In genomic region chr4:73980454-73980853, GRCm38 (mm10) we compare ENCODE assay signal across 26 mouse cellular contexts. TPM values are rescaled to one million over a fixed set of nuclear protein-coding genes. Genes with fewer than 3 reads are reported as not detected.
DNase-seq lines count a peak whose midpoint lies in the region; TF ChIP-seq lines count a peak whose summit lies in the region.
"Had no signal": no experiment of that assay in that cellular context is flagged by ENCODE, and none has a peak within 500 bp of the region (broad histone marks: within the 10 kb centered on the region; RNA-seq: fewer than 3 reads in every experiment).

No protein-coding gene starts in this region.

- intact Hi-C loops in heart, postnatal 25 days (cut with DNase I) = no loop called here

- TF ChIP-seq POLR2A in cerebellum, adult 2 months (IDR thresholded peaks at IDR 0.05; ENCODE audit: borderline replicate concordance, insufficient read depth, low read length) = no peak

- DNase-seq in cerebellum, adult 2 months = peak; percentile 9 to 14
- DNase-seq in cerebellum, adult 11 months = no peak
- peak; percentile 87 for DNase-seq in heart, adult 11 months
- DNase-seq in heart, postnatal 25 days (ENCODE audit: low spot score) = no peak
- DNase-seq in right cerebral cortex, postnatal 4 days = peak; percentile 2
- DNase-seq in right cerebral cortex, postnatal 25 days = no peak
- no peak for DNase-seq in left cerebral cortex, adult 8-10 months (ENCODE audit: low spot score in 2 of 2)
- DNase-seq: adrenal gland, postnatal 36 days; layer of hippocampus, postnatal 36 days; lung, adult 2 months; lung, postnatal 36 days; thymus, postnatal 36 days had no signal

- no peak overlapping the region for H3K4me3 ChIP-seq in cerebellum, adult 2 months (replicated peaks; ENCODE audit: insufficient read depth, low read depth, low read length)
- H3K4me3 ChIP-seq: embryonic facial prominence, embryonic 15.5 days; heart, embryonic 13.5 days; hindbrain, embryonic 10.5 days; limb, embryonic 10.5 days; myocyte; neural tube, embryonic 15.5 days had no signal

- H3K4me1 ChIP-seq in cerebellum, adult 2 months (ENCODE audit: control insufficient read depth, insufficient read depth, low read length) = no peaks in the 10 kb centered on the region
- H3K4me1 ChIP-seq: embryonic facial prominence, embryonic 15.5 days; heart, embryonic 13.5 days; hindbrain, embryonic 10.5 days; limb, embryonic 10.5 days; neural tube, embryonic 15.5 days had no signal

- H3K27ac ChIP-seq in cerebellum, adult 2 months (ENCODE audit: insufficient read depth, low read length) = no peak overlapping the region
- H3K27ac ChIP-seq: embryonic facial prominence, embryonic 15.5 days; heart, embryonic 13.5 days; hindbrain, embryonic 10.5 days; limb, embryonic 10.5 days; neural tube, embryonic 15.5 days had no signal

- TF ChIP-seq CTCF in cerebellum, adult 2 months (IDR thresholded peaks at IDR 0.05; ENCODE audit: borderline replicate concordance, insufficient read depth, low read depth, low read length) = no peak

- 13% methylated on average over 3 of the region's 3 CpGs for WGBS in cerebellum, adult 2 months

- H3K27me3 ChIP-seq in cerebellum, adult 2 months (ENCODE audit: control insufficient read depth, insufficient read depth, low read length) = no peaks in the 10 kb centered on the region
- H3K27me3 ChIP-seq: CH12.LX; embryonic facial prominence, embryonic 15.5 days; heart, embryonic 13.5 days; neural tube, embryonic 15.5 days had no signal

RNA-seq across cellular contexts. Expression of gene 2310002L09Rik, which starts 29.8 kb away (rescaled TPM):
- not detected in 2 replicates for polyA plus RNA-seq in cerebellum, adult 2 months (2012; rRNA removed)
- 10 to 100 TPM; 21.5 to 22.6 TPM for total RNA-seq in heart, postnatal 25 days (2021)
- total RNA-seq in left cerebral cortex, adult 8-10 months (2022) = not detected
- total RNA-seq: adrenal gland, postnatal 36 days; CH12.LX; layer of hippocampus, postnatal 36 days had no signal
- polyA plus RNA-seq: forebrain, embryonic 11.5 days; hindbrain, embryonic 10.5 days; intestine, embryonic 14.5 days; kidney, embryonic 14.5 days; large intestine, adult 2 months; liver, embryonic 11.5 days; midbrain, embryonic 11.5 days; testis, adult 2 months had no signal

RNA-seq across cellular contexts. Expression of gene Frmd3, which starts 32.8 kb away (rescaled TPM):
- 8.1 and 9.0 TPM in 2 replicates for polyA plus RNA-seq in cerebellum, adult 2 months (2012; rRNA removed)
- total RNA-seq in heart, postnatal 25 days (2021) = under 1 TPM; 0.10 to 0.11 TPM
- 1 to 10 TPM; 6.4 to 6.7 (median 6.5) TPM for total RNA-seq in left cerebral cortex, adult 8-10 months (2022)
- total RNA-seq: CH12.LX had no signal
- polyA plus RNA-seq: myocyte had no signal

RNA-seq across cellular contexts. Expression of gene Gm11756, which starts 59.9 kb away (rescaled TPM):
- not detected in 2 replicates for polyA plus RNA-seq in cerebellum, adult 2 months (2012; rRNA removed)
- 1 to 10 TPM; 1.5 to 1.8 TPM for total RNA-seq in heart, postnatal 25 days (2021)
- not detected for total RNA-seq in left cerebral cortex, adult 8-10 months (2022)
- total RNA-seq: adrenal gland, postnatal 36 days; CH12.LX; layer of hippocampus, postnatal 36 days had no signal
- polyA plus RNA-seq: forebrain, embryonic 11.5 days; heart, embryonic 13.5 days; hindbrain, embryonic 10.5 days; intestine, embryonic 14.5 days; kidney, embryonic 14.5 days; large intestine, adult 2 months; limb, embryonic 10.5 days; liver, embryonic 11.5 days; lung, adult 2 months; midbrain, embryonic 11.5 days; neural tube, embryonic 15.5 days; testis, adult 2 months had no signal

Comparison
In these comparisons a context has a peak if more than half of its experiments do, and no peak if none do; other contexts are left out.
1. DNase-seq: peak in cerebellum, adult 2 months (2 of 2), heart, adult 11 months (single experiment) and right cerebral cortex, postnatal 4 days (single experiment); none in cerebellum, adult 11 months (single experiment), heart, postnatal 25 days (single experiment), right cerebral cortex, postnatal 25 days (single experiment) and left cerebral cortex, adult 8-10 months (0 of 2).
2. RNA of gene 2310002L09Rik, which starts 29.8 kb away (total RNA-seq): 21.5 to 22.6 TPM in heart, postnatal 25 days; not detected in left cerebral cortex, adult 8-10 months; every median in the first group is over 10 times any median in the second.
3. RNA of gene Frmd3, which starts 32.8 kb away (total RNA-seq): 6.4 to 6.7 TPM in left cerebral cortex, adult 8-10 months; 0.10 to 0.11 TPM in heart, postnatal 25 days; every median in the first group is over 4 times any median in the second.